Mouse (Mus musculus) kidney, adult 2 months (tissue): Measurements from ENCODE around the gene Il17re. TPM values are rescaled to one million over a fixed set of nuclear protein-coding genes. Genes with fewer than 3 reads are reported as not detected.

ENCODE experiments used
- DNase-seq: peaks from one replicate; pipeline ENCODE4 v3.0.0; 2021
- H3K27ac ChIP-seq: fragments of 200-500 bp; 2 replicates; pipeline ENCODE4 v1.5.1; 2012; ENCODE audit warnings: low read depth, low read length, control low read depth, inconsistent platforms; ENCODE audit not compliant: insufficient read depth
- H3K27me3 ChIP-seq: fragments of 200-500 bp; replicated peaks from 2 replicates; pipeline ENCODE4 v1.6.1; 2012; ENCODE audit warnings: mild to moderate bottlenecking, moderate library complexity, low read length, inconsistent platforms; ENCODE audit not compliant: control insufficient read depth, insufficient read depth
- H3K36me3 ChIP-seq: fragments of 200-500 bp; 2 replicates; pipeline ENCODE4 v1.6.1; 2012; ENCODE audit warnings: mild to moderate bottlenecking, moderate library complexity, low read length, inconsistent platforms; ENCODE audit not compliant: control insufficient read depth, insufficient read depth
- H3K4me1 ChIP-seq: fragments of 200-500 bp; 2 replicates; pipeline ENCODE4 v1.6.1; 2011; ENCODE audit warnings: low read length; ENCODE audit not compliant: control insufficient read depth, insufficient read depth
- H3K4me3 ChIP-seq: fragments of 200-500 bp; 2 replicates; pipeline ENCODE4 v1.5.1; 2011; ENCODE audit warnings: mild to moderate bottlenecking, low read depth, low read length, control low read depth; ENCODE audit not compliant: insufficient read depth
- CTCF ChIP-seq: fragments of 200-500 bp; conservative IDR thresholded peaks from 2 replicates; pipeline ENCODE4 v1.5.1; 2011; ENCODE audit warnings: low read depth, mild to moderate bottlenecking, control low read depth, low read length, moderate library complexity, mixed read lengths; ENCODE audit not compliant: insufficient read depth, insufficient read length
- POLR2A ChIP-seq: fragments of 200-500 bp; IDR thresholded peaks from one replicate; pipeline ENCODE4 v1.6.1; 2011; ENCODE audit warnings: low read depth, low read length, control low read depth
- WGBS: fragments of 180-500 bp; shearing (Covaris S2); methylation state at CpG from one replicate; pipeline ENCODE4 v1.1.7; 2018; 5-methylcytosine and 5-hydroxymethylcytosine counted together
- polyA plus RNA-seq: library from polyadenylated mRNA; depleted of rRNA; stranded (reverse); fragments of >200 nt; gene quantifications from 2 replicates; pipeline ENCODE4 v1.2.3, GENCODE M21; 2012

The Il17re gene
- polyA plus RNA-seq, 1 experiment = 25.7 TPM

DNA sequence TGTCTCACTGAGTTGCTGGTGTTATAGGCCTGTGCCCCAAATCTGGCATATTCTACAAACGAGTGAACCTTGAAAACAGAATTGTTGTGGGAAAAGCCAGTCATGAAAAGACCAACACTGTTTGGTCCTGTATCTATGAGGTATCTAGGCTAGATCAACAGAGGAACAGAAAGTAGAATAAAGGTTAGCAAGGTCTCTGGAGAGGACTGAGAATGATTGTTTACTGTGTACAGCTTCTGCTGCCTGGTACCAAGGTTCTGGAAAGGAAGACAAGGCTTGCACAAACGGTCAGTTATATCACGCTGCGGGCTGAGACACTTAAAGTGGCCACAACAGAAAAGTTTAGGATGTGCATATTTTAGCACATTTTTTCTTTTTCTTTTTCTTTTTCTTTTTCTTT lies 31.6 kb upstream of the Il17re start:
- H3K4me3 ChIP-seq = no peak overlapping the region
- no peaks in the 10 kb centered on the region for H3K36me3 ChIP-seq
- no peak overlapping the region for H3K27ac ChIP-seq
- 94% methylated on average over 4 of the region's 4 CpGs for WGBS
- no peak for TF ChIP-seq CTCF
- TF ChIP-seq POLR2A = no peak
- H3K27me3 ChIP-seq = no peaks in the 10 kb centered on the region
- DNase-seq = no peak
- no peaks in the 10 kb centered on the region for H3K4me1 ChIP-seq

DNA sequence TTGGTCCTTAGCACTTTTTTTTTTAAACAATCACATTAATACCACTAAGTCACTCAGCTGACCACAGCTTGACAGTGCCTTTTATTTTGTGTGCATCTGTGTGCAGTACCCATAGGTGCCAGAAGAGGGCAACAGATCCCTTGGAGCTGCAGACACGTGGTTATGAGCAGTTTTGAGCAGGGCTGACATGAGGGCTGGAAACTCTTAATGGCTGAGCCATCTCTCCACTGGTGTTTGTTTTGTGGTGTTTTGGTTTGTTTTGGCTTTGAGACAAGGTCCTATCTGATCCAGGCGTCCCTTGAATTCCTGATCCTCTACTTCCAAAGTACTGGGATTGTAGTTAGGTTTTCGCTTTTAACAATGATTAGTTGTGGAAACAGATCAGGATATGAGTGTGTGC lies 30.9 kb upstream of the Il17re start:
- Histone ChIP-seq H3K4me3 (no peak overlapping the region), H3K36me3 (no peaks in the 10 kb centered on the region), H3K27me3 (no peaks in the 10 kb centered on the region), H3K4me1 (no peaks in the 10 kb centered on the region), H3K27ac (no peak overlapping the region)
- TF ChIP-seq CTCF = peak; percentile 75
- TF ChIP-seq POLR2A = no peak
- peak; percentile 52 for DNase-seq
- WGBS = 51% methylated on average over 3 of the region's 3 CpGs

DNA sequence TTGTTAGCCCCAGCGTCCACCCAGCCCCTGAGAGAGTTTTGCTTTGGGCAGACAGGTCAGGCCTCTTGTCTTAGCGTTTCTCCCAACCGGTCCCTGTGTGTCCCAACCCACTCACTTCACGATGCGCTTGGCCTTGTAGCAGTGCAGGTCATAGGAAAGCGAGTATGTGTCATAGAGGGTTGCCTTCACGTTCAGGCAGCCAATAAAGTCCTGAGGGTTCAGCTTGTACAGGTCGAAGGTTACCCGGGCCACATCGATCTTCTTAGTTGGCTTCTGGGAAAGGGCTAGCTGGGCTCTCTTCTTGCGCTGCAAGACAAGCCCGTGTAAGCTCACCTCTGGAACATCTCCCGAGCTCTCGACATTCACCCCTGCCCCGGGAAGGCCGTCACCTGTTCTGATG lies 30.3 kb upstream of the Il17re start:
- DNase-seq = no peak

GRCm38 (mm10) chr6:113429965-113430364 lies 28.3 kb upstream of the Il17re start:
- TF ChIP-seq CTCF (no peak), POLR2A (no peak)
- DNase-seq = no peak
- 71% methylated on average over 3 of the region's 3 CpGs for WGBS
- no peak overlapping the region for H3K27ac ChIP-seq
- no peaks in the 10 kb centered on the region for H3K4me1 ChIP-seq
- no peak overlapping the region for H3K4me3 ChIP-seq
- H3K27me3 ChIP-seq = no peaks in the 10 kb centered on the region
- H3K36me3 ChIP-seq = no peaks in the 10 kb centered on the region

More for the DNA sequence above, 30.3 kb upstream of the Il17re start:
- Histone ChIP-seq H3K27me3 (no peaks in the 10 kb centered on the region), H3K36me3 (no peaks in the 10 kb centered on the region), H3K4me3 (no peak overlapping the region), H3K27ac (no peak overlapping the region), H3K4me1 (no peaks in the 10 kb centered on the region)
- TF ChIP-seq POLR2A = no peak
- TF ChIP-seq CTCF = no peak
- 91% methylated on average over 16 of the region's 16 CpGs for WGBS

GRCm38 (mm10) chr6:113430846-113431245 lies 27.4 kb upstream of the Il17re start:
- H3K36me3 ChIP-seq = no peaks in the 10 kb centered on the region
- TF ChIP-seq POLR2A (no peak), CTCF (no peak)
- no peak overlapping the region for H3K4me3 ChIP-seq
- no peak overlapping the region for H3K27ac ChIP-seq
- 44% methylated on average over 3 of the region's 3 CpGs for WGBS
- H3K4me1 ChIP-seq = no peaks in the 10 kb centered on the region
- no peaks in the 10 kb centered on the region for H3K27me3 ChIP-seq
- DNase-seq = no peak

DNA sequence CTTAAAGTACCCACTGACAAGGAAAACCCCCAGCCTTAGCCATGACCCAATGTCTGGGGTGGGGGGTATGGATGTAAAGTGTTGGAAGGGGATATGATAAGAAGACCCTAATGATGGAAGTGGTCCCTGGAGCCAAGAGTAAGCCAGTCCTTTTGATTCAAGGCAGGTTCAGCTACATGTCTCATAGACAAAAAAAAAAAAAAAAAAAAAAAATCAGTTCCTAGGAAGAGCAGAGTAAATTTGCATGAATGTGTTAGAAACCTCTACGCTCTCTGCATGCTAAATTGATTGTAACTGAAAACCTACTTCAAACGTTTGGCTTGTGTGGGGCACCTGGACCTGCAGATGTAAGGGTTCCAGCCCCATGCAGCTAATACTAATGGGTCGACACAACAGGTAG lies 26.5 kb upstream of the Il17re start:
- no peaks in the 10 kb centered on the region for H3K36me3 ChIP-seq
- 46% methylated on average over 3 of the region's 3 CpGs for WGBS
- no peak for DNase-seq
- no peaks in the 10 kb centered on the region for H3K4me1 ChIP-seq
- TF ChIP-seq POLR2A = no peak
- no peak for TF ChIP-seq CTCF
- H3K4me3 ChIP-seq = no peak overlapping the region
- H3K27me3 ChIP-seq = no peaks in the 10 kb centered on the region
- H3K27ac ChIP-seq = no peak overlapping the region

DNA sequence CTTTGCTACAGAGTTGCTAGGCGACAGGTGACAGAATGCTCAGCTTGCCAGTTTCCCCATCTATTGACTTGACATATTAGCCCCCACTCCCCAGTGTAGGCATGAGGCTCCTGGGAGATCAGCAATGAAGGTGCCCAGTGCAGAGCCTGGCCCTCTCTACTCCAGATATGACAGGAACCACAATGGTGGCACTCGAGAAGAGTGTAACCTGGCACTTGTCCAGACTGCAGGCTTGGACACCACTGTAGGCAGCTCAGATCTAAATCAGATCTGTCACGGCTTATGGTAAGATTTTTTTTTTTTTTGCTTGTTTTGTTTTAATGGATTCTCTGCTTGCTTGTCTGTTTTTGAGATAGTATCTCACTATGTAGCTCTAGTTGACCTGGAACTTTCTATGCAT lies 24.6 kb upstream of the Il17re start:
- Histone ChIP-seq H3K36me3 (no peaks in the 10 kb centered on the region), H3K4me1 (no peaks in the 10 kb centered on the region), H3K27ac (no peak overlapping the region), H3K27me3 (no peaks in the 10 kb centered on the region), H3K4me3 (no peak overlapping the region)
- TF ChIP-seq CTCF (no peak), POLR2A (no peak)
- DNase-seq = no peak
- WGBS = 82% methylated on average over 3 of the region's 3 CpGs

DNA sequence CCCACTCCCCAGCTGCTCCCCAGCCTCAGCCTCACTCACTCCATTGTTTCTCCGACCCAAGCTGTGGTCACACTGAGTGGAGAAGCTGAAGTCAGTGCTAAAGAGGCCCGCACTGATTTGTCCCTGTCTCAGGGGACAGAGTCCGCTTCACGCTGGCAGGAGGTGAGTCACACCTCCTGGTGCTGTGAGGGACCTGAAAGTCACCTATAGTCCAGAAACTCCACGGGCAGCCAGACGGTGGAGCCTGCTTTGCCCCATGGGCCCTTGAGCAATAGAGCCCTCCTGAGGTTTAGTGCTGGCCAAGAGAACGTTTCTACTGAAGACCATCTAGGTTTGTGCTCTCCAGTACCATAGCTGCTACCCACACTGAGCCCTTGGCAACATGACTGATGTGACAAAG lies 23.6 kb upstream of the Il17re start:
- TF ChIP-seq CTCF (no peak), POLR2A (no peak)
- H3K36me3 ChIP-seq = no peaks in the 10 kb centered on the region
- no peak overlapping the region for H3K4me3 ChIP-seq
- DNase-seq = no peak
- H3K27ac ChIP-seq = no peak overlapping the region
- H3K4me1 ChIP-seq = no peaks in the 10 kb centered on the region
- 67% methylated on average over 7 of the region's 7 CpGs for WGBS
- no peaks in the 10 kb centered on the region for H3K27me3 ChIP-seq
